Mouse (Mus musculus) forebrain, embryonic 11.5 days (tissue): ENCODE results near the gene Inhbc. TPM values are rescaled to one million over a fixed set of nuclear protein-coding genes. Genes with fewer than 3 reads are reported as not detected.

Source experiments
- ATAC-seq: fragments of 200-750 bp; cut with Nextera tagmentation; replicated peaks from 2 replicates; pipeline ENCODE4 v1.8.0; 2017; ENCODE audit warnings: moderate TSS enrichment; ENCODE audit not compliant: low FRiP score
- DNase-seq: peaks from one replicate; pipeline ENCODE4 v3.0.0-alpha.2; 2017; ENCODE audit warnings: low spot score
- H3K27ac ChIP-seq: fragments of 300-500 bp; sonication (generic); 2 replicates; pipeline ENCODE4 v1.5.1; 2014; ENCODE audit warnings: low read depth, low read length
- H3K27me3 ChIP-seq: fragments of 300-500 bp; sonication (generic); 2 replicates; pipeline ENCODE4 v1.6.1; 2014; ENCODE audit warnings: mild to moderate bottlenecking, low read length, mixed read lengths; ENCODE audit not compliant: control insufficient read depth, insufficient read depth
- H3K36me3 ChIP-seq: fragments of 300-500 bp; sonication (generic); 2 replicates; pipeline ENCODE4 v1.6.1; 2014; ENCODE audit warnings: mild to moderate bottlenecking, low read length, moderate library complexity, mixed read lengths; ENCODE audit not compliant: control insufficient read depth, insufficient read depth
- H3K4me1 ChIP-seq: fragments of 300-500 bp; sonication (generic); replicated peaks from 2 replicates; pipeline ENCODE4 v1.6.1; 2014; ENCODE audit warnings: low read length, mixed read lengths; ENCODE audit not compliant: control insufficient read depth, insufficient read depth
- H3K4me2 ChIP-seq: fragments of 300-500 bp; sonication (generic); 2 replicates; pipeline ENCODE4 v1.6.1; 2014; ENCODE audit warnings: low read depth, mild to moderate bottlenecking, low read length, moderate library complexity, mixed read lengths; ENCODE audit not compliant: severe bottlenecking
- H3K4me3 ChIP-seq: fragments of 300-500 bp; sonication (generic); 2 replicates; pipeline ENCODE4 v1.5.1; 2014; ENCODE audit warnings: low read depth, low read length
- H3K9ac ChIP-seq: fragments of 300-500 bp; sonication (generic); 2 replicates; pipeline ENCODE4 v1.6.1; 2014; ENCODE audit warnings: low read length
- H3K9me3 ChIP-seq: fragments of 300-500 bp; sonication (generic); 2 replicates; pipeline ENCODE4 v1.6.1; 2016; ENCODE audit warnings: low read length, mixed read lengths; ENCODE audit not compliant: control insufficient read depth
- WGBS: fragments of 180-500 bp; shearing (Covaris S2); extraction: QIAGEN DNeasy Blood & Tissue Kit; methylation state at CpG from one replicate; pipeline ENCODE4 v1.1.7; 2014; 5-methylcytosine and 5-hydroxymethylcytosine counted together
- polyA plus RNA-seq: library from polyadenylated mRNA; unstranded; fragments of >200 nt; fragmentation: Nextera tagmentation; extraction: Ambion mirVana; gene quantifications from 2 replicates; pipeline ENCODE4 v1.2.1, GENCODE M21; 2014

The Inhbc gene
- polyA plus RNA-seq, 1 experiment from 2014 or later, result not detected

GRCm38 (mm10) chr10:127349810-127350209 lies 20.4 kb downstream of the Inhbc start:
- Histone ChIP-seq H3K27ac (no peak overlapping the region), H3K9ac (no peak overlapping the region), H3K9me3 (no peaks in the 10 kb centered on the region), H3K4me3 (no peak overlapping the region), H3K36me3 (no peaks in the 10 kb centered on the region), H3K27me3 (no peaks in the 10 kb centered on the region), H3K4me1 (peaks cover 2% of the 10 kb centered on the region; the same call in 1 of the 2 replicates), H3K4me2 (no peak overlapping the region)
- 79% methylated on average over 8 of the region's 8 CpGs for WGBS
- ATAC-seq (0 out of 2 replicates have a peak, but pooled peaks have one; percentile 11), DNase-seq (no peak)

GRCm38 (mm10) chr10:127348957-127349356 lies 21.3 kb downstream of the Inhbc start:
- H3K4me3 ChIP-seq, result no peak overlapping the region
- H3K27me3 ChIP-seq, result no peaks in the 10 kb centered on the region
- H3K36me3 ChIP-seq, result no peaks in the 10 kb centered on the region
- no peaks in the 10 kb centered on the region for H3K9me3 ChIP-seq
- no peak overlapping the region for H3K27ac ChIP-seq
- DNase-seq (no peak), ATAC-seq (no peak)
- no peak overlapping the region for H3K9ac ChIP-seq
- peaks cover 2% of the 10 kb centered on the region; the same call in 1 of the 2 replicates for H3K4me1 ChIP-seq
- H3K4me2 ChIP-seq, result no peak overlapping the region
- 72% methylated on average over 4 of the region's 4 CpGs for WGBS

GRCm38 (mm10) chr10:127346173-127346572 lies 24.1 kb downstream of the Inhbc start:
- WGBS, result 83% methylated on average over 3 of the region's 3 CpGs
- Histone ChIP-seq H3K9ac (no peak overlapping the region), H3K4me1 (peaks cover 6% of the 10 kb centered on the region; the same call in 1 of the 2 replicates)

GRCm38 (mm10) chr10:127343029-127343428 lies 27.2 kb downstream of the Inhbc start:
- Histone ChIP-seq H3K27ac (no peak overlapping the region), H3K4me1 (peaks cover 8% of the 10 kb centered on the region; the same call in 1 of the 2 replicates), H3K4me3 (no peak overlapping the region), H3K9me3 (no peaks in the 10 kb centered on the region), H3K36me3 (no peaks in the 10 kb centered on the region), H3K4me2 (no peak overlapping the region), H3K9ac (no peak overlapping the region), H3K27me3 (peaks cover 3% of the 10 kb centered on the region; the same call in 1 of the 2 replicates)
- ATAC-seq, result no peak
- DNase-seq, result peak; percentile 46
- 82% methylated on average over 3 of the region's 3 CpGs for WGBS

More at GRCm38 (mm10) chr10:127346173-127346572, 24.1 kb downstream of the Inhbc start:
- Histone ChIP-seq H3K27ac (no peak overlapping the region), H3K4me2 (no peak overlapping the region), H3K36me3 (no peaks in the 10 kb centered on the region), H3K9me3 (no peaks in the 10 kb centered on the region), H3K4me3 (no peak overlapping the region), H3K27me3 (peaks cover 3% of the 10 kb centered on the region; the same call in 1 of the 2 replicates)
- ATAC-seq, result no peak
- DNase-seq, result no peak

GRCm38 (mm10) chr10:127341891-127342639 lies 28.2 kb downstream of the Inhbc start, which contains the start of gene Gli1:
Gene Gli1 (minus strand): TSS chr10:127341974.
- Histone ChIP-seq H3K4me1 (peaks cover 8% of the 10 kb centered on the region; the same call in 1 of the 2 replicates), H3K4me2 (peak within 1 kb of the TSS; percentile 77), H3K4me3 (peak within 1 kb of the TSS; percentile 34), H3K36me3 (no peaks in the 10 kb centered on the region), H3K9ac (peak within 1 kb of the TSS; percentile 43), H3K9me3 (no peaks in the 10 kb centered on the region), H3K27ac (peak within 1 kb of the TSS; percentile 62), H3K27me3 (peaks cover 3% of the 10 kb centered on the region; the same call in 1 of the 2 replicates)
- DNase-seq (peak; percentile 92), ATAC-seq (peak; percentile 63)
- WGBS, result under 1% methylated on average over 29 of the region's 29 CpGs

GRCm38 (mm10) chr10:127341360-127341690 lies 28.9 kb downstream of the Inhbc start:
- Histone ChIP-seq H3K36me3 (no peaks in the 10 kb centered on the region), H3K9me3 (no peaks in the 10 kb centered on the region), H3K9ac (peak overlapping the region; percentile 43), H3K4me3 (peak overlapping the region; percentile 34), H3K4me1 (peaks cover 8% of the 10 kb centered on the region; the same call in 1 of the 2 replicates), H3K4me2 (peak overlapping the region; percentile 77), H3K27ac (peak overlapping the region; percentile 62), H3K27me3 (peaks cover 3% of the 10 kb centered on the region; the same call in 1 of the 2 replicates)
- ATAC-seq (peak; percentile 34; the same call in 1 of the 2 replicates), DNase-seq (peak; percentile 79)
- 2% methylated on average over 9 of the region's 11 CpGs for WGBS

GRCm38 (mm10) chr10:127340577-127341359 lies 29.5 kb downstream of the Inhbc start:
- ATAC-seq (peak; percentile 36), DNase-seq (peak; percentile 82)
- H3K27me3 ChIP-seq, result peaks cover 3% of the 10 kb centered on the region; the same call in 1 of the 2 replicates
- peaks cover 8% of the 10 kb centered on the region; the same call in 1 of the 2 replicates for H3K4me1 ChIP-seq
- H3K9me3 ChIP-seq, result no peaks in the 10 kb centered on the region
- H3K4me3 ChIP-seq, result peak overlapping the region; percentile 34
- H3K4me2 ChIP-seq, result peak overlapping the region; percentile 77
- H3K36me3 ChIP-seq, result no peaks in the 10 kb centered on the region
- H3K27ac ChIP-seq, result peak overlapping the region; percentile 20; the same call in 1 of the 2 replicates
- peak overlapping the region; percentile 1; the same call in 1 of the 2 replicates for H3K9ac ChIP-seq
- 1% methylated on average over 27 of the region's 27 CpGs for WGBS
